ENCODE assay signal across 9 mouse cellular contexts in genomic region chr9:69517387-69518035, GRCm38 (mm10).
DNase-seq lines count a peak whose midpoint lies in the region; ATAC-seq lines count a peak whose summit lies in the region.
"Had no signal": no experiment of that assay in that cellular context is flagged by ENCODE, and none has a peak within 500 bp of the region (broad histone marks: within the 10 kb centered on the region; RNA-seq: fewer than 3 reads in every experiment).

No protein-coding gene starts in this region.

- 43% methylated on average over 20 of the region's 20 CpGs for WGBS in embryonic facial prominence, embryonic 13.5 days
- WGBS in limb, embryonic 12.5 days, result 58% methylated on average over 20 of the region's 20 CpGs

- H3K4me3 ChIP-seq in embryonic facial prominence, embryonic 13.5 days, result no peak overlapping the region
- no peak overlapping the region for H3K4me3 ChIP-seq in limb, embryonic 12.5 days (replicated peaks)
- H3K4me3 ChIP-seq: midbrain, embryonic 12.5 days had no signal

- peaks cover 13% of the 10 kb centered on the region for H3K4me1 ChIP-seq in embryonic facial prominence, embryonic 13.5 days
- peaks cover 5% of the 10 kb centered on the region; the same call in 1 of the 2 replicates for H3K4me1 ChIP-seq in limb, embryonic 12.5 days (replicated peaks)

- H3K27me3 ChIP-seq in embryonic facial prominence, embryonic 13.5 days, result no peaks in the 10 kb centered on the region; the same call in 1 of the 2 replicates
- H3K27me3 ChIP-seq in limb, embryonic 12.5 days, result peaks cover 9% of the 10 kb centered on the region; the same call in 1 of the 2 replicates

- intact Hi-C loops in heart, postnatal 36 days (cut with DNase I), result no loop called here

- H3K9me3 ChIP-seq in embryonic facial prominence, embryonic 13.5 days, result no peaks in the 10 kb centered on the region
- H3K9me3 ChIP-seq in limb, embryonic 12.5 days, result no peaks in the 10 kb centered on the region
- H3K9me3 ChIP-seq: midbrain, embryonic 12.5 days had no signal

- DNase-seq in cerebellum, adult 18-20 months, result peak; percentile 2 to 4
- DNase-seq in cerebellum, adult 9-11 months, result no peak
- DNase-seq in kidney, postnatal 10 days, result peak; percentile 66
- DNase-seq in right cerebral cortex, adult 2 months (ENCODE audit: low spot score in 2 of 2), result peak; percentile 83 to 85
- no peak for DNase-seq in thymus, postnatal 4 days
- DNase-seq in heart, postnatal 36 days, result no peak

- no peak for ATAC-seq in embryonic facial prominence, embryonic 13.5 days (ENCODE audit: insufficient number of reproducible peaks, insufficient read depth, low FRiP score, low TSS enrichment, low read depth)
- no peak for ATAC-seq in limb, embryonic 12.5 days (ENCODE audit: insufficient number of reproducible peaks, insufficient read depth, low FRiP score, low TSS enrichment, low read depth)

- peak overlapping the region; percentile 35; the same call in 1 of the 2 replicates for H3K27ac ChIP-seq in embryonic facial prominence, embryonic 13.5 days
- no peak overlapping the region for H3K27ac ChIP-seq in limb, embryonic 12.5 days
- H3K27ac ChIP-seq: midbrain, embryonic 12.5 days had no signal

- peak overlapping the region; percentile 38 for H3K4me2 ChIP-seq in embryonic facial prominence, embryonic 13.5 days
- peak overlapping the region; percentile 21; the same call in 1 of the 2 replicates for H3K4me2 ChIP-seq in limb, embryonic 12.5 days
- H3K4me2 ChIP-seq: midbrain, embryonic 12.5 days had no signal

- no peaks in the 10 kb centered on the region for H3K36me3 ChIP-seq in embryonic facial prominence, embryonic 13.5 days
- no peaks in the 10 kb centered on the region for H3K36me3 ChIP-seq in limb, embryonic 12.5 days
- H3K36me3 ChIP-seq: midbrain, embryonic 12.5 days had no signal

- H3K9ac ChIP-seq in embryonic facial prominence, embryonic 13.5 days, result no peak overlapping the region
- no peak overlapping the region for H3K9ac ChIP-seq in limb, embryonic 12.5 days (replicated peaks)
- H3K9ac ChIP-seq: midbrain, embryonic 12.5 days had no signal

Comparison
In these comparisons a context has a peak if more than half of its experiments do, and no peak if none do; other contexts are left out.
1. DNase-seq: peak in cerebellum, adult 18-20 months (2 of 2), kidney, postnatal 10 days (single experiment) and right cerebral cortex, adult 2 months (2 of 2); none in cerebellum, adult 9-11 months (single experiment), thymus, postnatal 4 days (single experiment) and heart, postnatal 36 days (0 of 2).